Mouse (Mus musculus) B cell, adult 2 months (primary cell): Measurements from ENCODE around the gene Kcnn3.

Experiments used
- DNase-seq, 2 experiments: peaks; one replicate each; pipeline ENCODE4 v3.0.0; 2022

Gene Kcnn3

GRCm38 (mm10) chr3:89686031-89686430, 166.1 kb downstream of the Kcnn3 start:
- DNase-seq, result no peak

- DNase-seq, result peak; percentile 71 to 73
These were observed 169.0 kb downstream of the Kcnn3 start for GRCm38 (mm10) chr3:89688694-89689581.

DNA sequence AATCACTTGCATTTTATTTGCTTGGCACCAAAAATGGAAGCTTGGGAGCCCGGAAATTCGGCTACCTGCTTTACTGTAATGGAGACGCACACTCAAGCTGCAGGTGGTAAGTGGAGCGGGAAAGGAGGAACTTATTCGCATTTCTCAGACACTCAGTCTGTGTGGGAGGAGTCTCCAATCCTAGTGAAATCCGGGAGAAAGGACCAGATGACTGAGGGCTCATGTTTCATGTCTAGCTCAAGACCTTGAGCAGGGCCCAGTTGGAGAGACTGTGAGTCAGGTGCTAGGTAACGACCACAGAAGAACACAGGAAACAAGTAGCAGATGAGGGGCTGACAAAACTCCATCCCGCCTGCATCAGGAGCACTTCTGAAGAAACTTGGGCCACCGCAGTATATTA, 171.8 kb downstream of the Kcnn3 start:
- no peak for DNase-seq

DNA sequence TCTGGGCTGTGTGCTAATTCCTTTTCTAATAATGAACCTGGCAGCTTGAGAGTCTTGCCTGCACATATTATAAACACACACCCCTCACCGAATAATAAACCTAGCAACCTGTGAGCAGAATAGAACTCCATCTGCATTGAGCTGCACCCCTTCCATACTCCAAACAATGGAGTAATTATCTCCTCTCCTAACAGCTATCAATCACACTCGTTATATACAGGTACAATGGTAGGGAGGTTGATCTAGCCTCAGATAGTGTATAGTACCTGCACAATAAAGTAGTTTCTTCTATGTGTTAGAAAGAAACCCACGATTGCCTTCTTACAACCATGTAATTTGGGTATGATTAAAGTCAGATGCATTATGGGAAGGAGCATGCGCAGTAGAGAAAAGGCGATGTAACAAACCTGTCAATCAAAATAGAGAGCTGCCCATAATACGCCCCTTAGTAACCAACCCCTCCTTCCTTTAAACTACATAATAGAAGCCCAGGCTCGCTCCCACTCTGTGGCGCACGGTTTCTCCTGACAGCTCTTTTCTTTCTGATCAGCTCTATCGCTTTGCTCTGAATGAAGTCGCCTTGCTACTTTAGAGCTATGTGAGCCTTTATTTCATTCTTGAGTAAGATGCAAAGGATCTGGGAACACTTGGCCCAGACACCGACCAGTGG, 176.3 kb downstream of the Kcnn3 start:
- DNase-seq, result no peak

- no peak for DNase-seq
These were observed 179.0 kb downstream of the Kcnn3 start for GRCm38 (mm10) chr3:89698958-89699357.

- no peak for DNase-seq
These were observed 180.5 kb downstream of the Kcnn3 start for GRCm38 (mm10) chr3:89700461-89700860.

GRCm38 (mm10) chr3:89703596-89703995, 183.6 kb downstream of the Kcnn3 start:
- DNase-seq, result no peak

- DNase-seq, result no peak
These were observed 184.1 kb downstream of the Kcnn3 start for GRCm38 (mm10) chr3:89704064-89704463.

- peak; percentile 79 to 85 for DNase-seq
These were observed 194.6 kb downstream of the Kcnn3 start, which contains the start of gene Adar for GRCm38 (mm10) chr3:89714359-89715206. Gene Adar, plus strand, starts transcription at chr3:89715022.

- DNase-seq, result no peak
These were observed 195.4 kb downstream of the Kcnn3 start for GRCm38 (mm10) chr3:89715207-89715966.

GRCm38 (mm10) chr3:89715967-89716256, 195.9 kb downstream of the Kcnn3 start:
- no peak for DNase-seq

- no peak for DNase-seq
These were observed 202.1 kb downstream of the Kcnn3 start for GRCm38 (mm10) chr3:89722032-89722431.

GRCm38 (mm10) chr3:89723400-89724084, 203.6 kb downstream of the Kcnn3 start:
- DNase-seq, result no peak
